Mouse (Mus musculus): ENCODE measurements at regions not wholly inside any gene's neighbourhood (a gene's known extent, or its start where the extent isn't known, plus 50 kb on each side); places are given as distances from the start of the nearest gene placed in this dataset.

DNA sequence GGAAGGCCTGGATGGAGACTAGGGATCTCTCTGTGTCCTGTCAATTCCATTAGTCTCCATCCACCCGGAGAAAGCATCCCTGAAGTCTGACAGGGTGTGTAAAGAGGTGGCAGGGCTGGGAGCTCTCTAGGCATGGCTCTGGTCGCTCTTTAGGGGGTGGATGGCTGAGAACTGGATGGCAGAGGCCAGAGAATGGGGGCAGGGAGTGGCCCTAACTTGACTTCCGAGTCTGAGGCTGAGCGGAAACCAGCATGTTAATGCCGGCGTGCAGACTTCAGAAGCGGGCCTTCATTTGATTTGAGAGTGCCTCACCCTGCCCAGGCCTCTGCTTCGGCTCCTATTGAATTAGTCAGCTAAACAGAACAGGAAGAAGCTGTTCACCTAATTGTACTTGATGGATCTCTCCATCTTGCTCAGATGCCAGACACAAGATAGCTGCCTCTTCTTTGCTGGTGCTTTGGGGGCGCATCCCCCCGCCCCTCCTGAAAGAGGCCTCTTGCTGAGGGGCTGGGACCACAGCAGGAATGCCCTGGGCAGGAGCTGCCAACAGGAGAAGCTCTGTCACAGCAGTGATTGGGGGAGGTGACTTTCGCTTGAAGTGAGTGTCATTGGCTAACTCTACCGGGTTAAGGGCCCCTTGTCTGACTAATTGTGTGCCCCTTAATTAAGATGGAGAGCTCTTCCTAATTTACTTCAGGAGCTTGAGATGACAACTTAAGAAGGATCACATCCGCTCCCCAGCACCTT lies 104.2 kb downstream of the Bms1 start:
- 39% methylated on average over 13 of the region's 13 CpGs for WGBS
- no peak for ATAC-seq

DNA sequence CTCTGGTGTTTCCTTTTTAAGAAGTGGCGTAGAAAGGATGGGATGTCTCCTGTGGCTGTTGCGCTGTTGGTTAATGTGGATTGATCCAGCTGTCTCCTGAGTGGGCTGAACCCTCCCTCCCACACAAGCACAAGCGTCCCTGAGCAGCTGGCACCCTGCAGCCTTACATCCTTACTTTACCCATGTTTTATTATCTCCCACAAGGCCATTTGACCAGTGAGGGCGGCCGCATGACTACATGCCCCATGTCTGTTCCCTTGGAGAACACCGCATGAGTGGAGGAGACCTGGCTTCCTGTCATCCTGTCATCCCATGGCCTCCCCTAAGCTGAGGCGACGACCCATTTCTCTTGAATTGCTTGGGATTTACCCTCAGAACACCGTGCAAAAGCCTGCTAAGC lies 108.2 kb downstream of the Bms1 start:
- H3K27me3 ChIP-seq (ENCODE audit: control insufficient read depth, insufficient read depth, low read depth, low read length), result no peaks in the 10 kb centered on the region
- WGBS, result 73% methylated on average over 9 of the region's 9 CpGs
- no peaks in the 10 kb centered on the region for H3K4me1 ChIP-seq (ENCODE audit: control insufficient read depth, insufficient read depth, low read length)
- ATAC-seq, result no peak
- no peak overlapping the region for H3K4me2 ChIP-seq (ENCODE audit: low read length)
- no peak overlapping the region for H3K4me3 ChIP-seq (ENCODE audit: low read depth, low read length)
- no peaks in the 10 kb centered on the region for H3K9me3 ChIP-seq (replicated peaks; ENCODE audit: control insufficient read depth, low read length, poor library complexity, severe bottlenecking)
- H3K9ac ChIP-seq (ENCODE audit: low read depth, low read length), result no peak overlapping the region
- no peak overlapping the region for H3K27ac ChIP-seq (ENCODE audit: low read length)
- no peaks in the 10 kb centered on the region for H3K36me3 ChIP-seq (ENCODE audit: control insufficient read depth, insufficient read depth, low read length)

More for the DNA sequence above, 104.2 kb downstream of the Bms1 start:
- H3K9ac ChIP-seq (ENCODE audit: low read depth, low read length), result no peak overlapping the region
- no peak overlapping the region for H3K4me3 ChIP-seq (ENCODE audit: low read depth, low read length)
- H3K9me3 ChIP-seq (replicated peaks; ENCODE audit: control insufficient read depth, low read length, poor library complexity, severe bottlenecking), result no peaks in the 10 kb centered on the region
- no peaks in the 10 kb centered on the region for H3K4me1 ChIP-seq (ENCODE audit: control insufficient read depth, insufficient read depth, low read length)
- H3K36me3 ChIP-seq (ENCODE audit: control insufficient read depth, insufficient read depth, low read length), result no peaks in the 10 kb centered on the region
- H3K27me3 ChIP-seq (ENCODE audit: control insufficient read depth, insufficient read depth, low read depth, low read length), result no peaks in the 10 kb centered on the region
- no peak overlapping the region for H3K27ac ChIP-seq (ENCODE audit: low read length)
- H3K4me2 ChIP-seq (ENCODE audit: low read length), result no peak overlapping the region

DNA sequence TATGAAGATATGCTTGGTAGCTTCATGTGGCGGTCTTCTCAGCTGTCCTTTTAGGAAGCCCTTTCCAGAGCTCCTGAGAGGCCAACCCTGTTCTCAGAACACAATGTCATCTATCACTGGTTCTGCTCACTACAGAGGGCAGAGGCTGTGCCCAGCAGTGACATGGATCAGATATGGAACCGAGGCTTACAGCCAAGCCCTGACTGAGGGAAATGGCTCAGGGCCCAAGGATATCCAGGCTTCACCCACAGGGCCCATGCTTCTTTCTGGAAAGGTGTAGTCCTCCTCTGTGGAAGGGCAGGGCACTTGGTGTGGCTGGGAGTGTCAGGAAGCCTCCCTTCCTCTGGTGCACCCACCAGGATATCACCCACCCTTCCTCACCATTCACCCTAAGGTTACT lies 109.4 kb downstream of the Bms1 start:
- ATAC-seq, result no peak
- Histone ChIP-seq H3K4me3 (ENCODE audit: low read depth, low read length) (no peak overlapping the region), H3K4me1 (ENCODE audit: control insufficient read depth, insufficient read depth, low read length) (no peaks in the 10 kb centered on the region), H3K27ac (ENCODE audit: low read length) (no peak overlapping the region), H3K36me3 (ENCODE audit: control insufficient read depth, insufficient read depth, low read length) (no peaks in the 10 kb centered on the region), H3K27me3 (ENCODE audit: control insufficient read depth, insufficient read depth, low read depth, low read length) (no peaks in the 10 kb centered on the region), H3K9ac (ENCODE audit: low read depth, low read length) (no peak overlapping the region), H3K4me2 (ENCODE audit: low read length) (no peak overlapping the region), H3K9me3 (replicated peaks; ENCODE audit: control insufficient read depth, low read length, poor library complexity, severe bottlenecking) (no peaks in the 10 kb centered on the region)
- WGBS, result 78% methylated on average over 2 of the region's 2 CpGs

DNA sequence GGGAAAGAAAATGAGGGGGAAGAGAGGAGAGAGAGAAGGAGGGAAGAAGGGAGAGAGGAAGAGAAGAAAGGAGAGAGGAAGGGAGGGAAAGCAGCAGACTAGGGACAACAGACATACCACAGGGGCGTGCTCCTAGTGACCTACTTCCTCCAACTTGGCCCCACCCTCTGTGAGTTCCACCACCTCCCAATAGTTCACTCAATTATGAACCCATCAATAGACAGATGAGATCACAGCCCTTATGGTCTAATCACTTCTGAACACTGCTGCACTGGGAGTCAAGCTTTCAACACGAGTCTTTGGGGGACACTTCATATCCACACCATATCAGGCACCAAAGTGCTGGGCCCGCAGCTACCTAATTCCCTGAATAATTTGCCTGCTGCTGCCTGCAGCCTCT lies 110.7 kb downstream of the Bms1 start:
- H3K4me2 ChIP-seq (ENCODE audit: low read length), result no peak overlapping the region
- no peaks in the 10 kb centered on the region for H3K4me1 ChIP-seq (ENCODE audit: control insufficient read depth, insufficient read depth, low read length)
- no peak overlapping the region for H3K9ac ChIP-seq (ENCODE audit: low read depth, low read length)
- no peaks in the 10 kb centered on the region for H3K9me3 ChIP-seq (replicated peaks; ENCODE audit: control insufficient read depth, low read length, poor library complexity, severe bottlenecking)
- H3K36me3 ChIP-seq (ENCODE audit: control insufficient read depth, insufficient read depth, low read length), result no peaks in the 10 kb centered on the region
- no peak overlapping the region for H3K27ac ChIP-seq (ENCODE audit: low read length)
- no peaks in the 10 kb centered on the region for H3K27me3 ChIP-seq (ENCODE audit: control insufficient read depth, insufficient read depth, low read depth, low read length)
- no peak overlapping the region for H3K4me3 ChIP-seq (ENCODE audit: low read depth, low read length)
- 73% methylated on average over 3 of the region's 3 CpGs for WGBS
- ATAC-seq, result no peak

DNA sequence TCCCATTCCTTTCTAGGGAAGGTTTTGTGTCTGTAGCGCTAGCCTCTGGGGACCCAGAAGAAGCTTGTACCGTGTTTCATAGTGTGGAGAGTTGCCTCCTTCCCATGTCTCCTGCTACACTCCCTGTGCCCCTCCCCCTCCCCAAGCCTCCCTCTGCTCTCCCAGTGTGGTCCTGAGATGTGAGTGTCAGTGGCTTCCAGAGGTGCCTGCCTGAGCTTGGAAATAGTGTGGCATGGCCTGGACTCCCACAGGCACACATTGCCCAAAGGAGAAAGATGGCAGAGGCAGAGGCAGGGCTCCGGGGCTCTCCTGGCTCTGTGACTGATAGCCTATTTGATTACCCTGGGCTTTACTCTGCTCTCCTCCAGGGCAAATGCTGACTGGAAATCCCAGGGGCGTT lies 110.0 kb upstream of the Ret start:
- no peak for ATAC-seq
- H3K36me3 ChIP-seq (ENCODE audit: control insufficient read depth, insufficient read depth, low read length), result no peaks in the 10 kb centered on the region
- H3K27me3 ChIP-seq (ENCODE audit: control insufficient read depth, insufficient read depth, low read depth, low read length), result no peaks in the 10 kb centered on the region
- no peak overlapping the region for H3K9ac ChIP-seq (ENCODE audit: low read depth, low read length)
- no peak overlapping the region for H3K4me2 ChIP-seq (ENCODE audit: low read length)
- WGBS, result 52% methylated on average over 4 of the region's 4 CpGs
- no peak overlapping the region for H3K27ac ChIP-seq (ENCODE audit: low read length)
- no peaks in the 10 kb centered on the region for H3K9me3 ChIP-seq (replicated peaks; ENCODE audit: control insufficient read depth, low read length, poor library complexity, severe bottlenecking)
- H3K4me3 ChIP-seq (ENCODE audit: low read depth, low read length), result no peak overlapping the region
- H3K4me1 ChIP-seq (ENCODE audit: control insufficient read depth, insufficient read depth, low read length), result no peaks in the 10 kb centered on the region

DNA sequence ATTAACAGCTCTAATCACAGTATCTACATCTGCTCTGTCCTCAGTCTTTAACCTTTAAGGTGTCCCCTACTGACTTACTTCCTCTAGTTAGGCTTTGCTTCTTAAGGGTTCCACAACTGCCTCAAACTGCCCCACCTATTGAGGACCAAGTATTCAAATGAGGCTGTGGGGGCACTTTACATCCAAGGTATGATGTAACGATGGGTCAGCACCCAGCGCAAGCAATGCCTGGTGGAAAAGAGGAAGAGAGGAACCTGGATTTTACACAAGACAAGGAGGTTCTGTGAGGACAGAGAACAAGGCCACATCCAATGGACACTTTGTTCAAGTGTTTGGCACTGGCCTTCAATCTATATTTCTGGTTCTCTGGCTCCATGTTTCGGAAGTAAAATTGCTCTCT lies 107.7 kb upstream of the Ret start:
- Histone ChIP-seq H3K27ac (ENCODE audit: low read length) (no peak overlapping the region), H3K36me3 (ENCODE audit: control insufficient read depth, insufficient read depth, low read length) (no peaks in the 10 kb centered on the region), H3K9me3 (replicated peaks; ENCODE audit: control insufficient read depth, low read length, poor library complexity, severe bottlenecking) (no peaks in the 10 kb centered on the region), H3K9ac (ENCODE audit: low read depth, low read length) (no peak overlapping the region), H3K4me1 (ENCODE audit: control insufficient read depth, insufficient read depth, low read length) (peaks cover 5% of the 10 kb centered on the region; the same call in 1 of the 2 replicates), H3K4me3 (ENCODE audit: low read depth, low read length) (no peak overlapping the region), H3K27me3 (ENCODE audit: control insufficient read depth, insufficient read depth, low read depth, low read length) (no peaks in the 10 kb centered on the region), H3K4me2 (ENCODE audit: low read length) (no peak overlapping the region)
- WGBS, result 90% methylated on average over 3 of the region's 3 CpGs
- no peak for ATAC-seq

DNA sequence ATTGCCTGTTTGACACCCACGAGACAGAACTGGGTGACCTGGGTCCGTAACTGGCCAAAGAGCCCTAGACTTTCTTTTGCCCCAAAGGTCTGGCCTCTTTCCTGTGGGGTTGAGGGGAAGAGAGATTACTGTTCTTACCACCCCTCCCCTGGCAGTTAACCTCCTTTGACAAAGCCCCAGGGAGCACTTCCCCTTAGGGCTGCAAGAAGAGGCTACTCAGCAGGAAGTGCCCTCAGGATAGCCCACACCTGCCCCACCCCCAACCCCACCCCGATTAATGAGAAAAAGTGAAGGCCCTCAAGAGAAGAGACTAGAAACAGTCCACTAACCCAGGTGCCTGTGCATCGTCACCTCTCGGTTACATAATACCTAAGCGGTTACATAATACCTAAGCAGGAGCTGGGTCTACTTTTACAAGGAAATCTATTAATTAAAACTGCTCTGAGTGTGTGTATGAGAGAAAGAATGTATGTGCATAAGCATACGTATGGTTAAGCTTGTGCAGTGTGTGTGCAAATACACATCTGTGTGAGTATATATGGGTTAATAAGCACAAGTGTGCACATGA lies 105.3 kb upstream of the Ret start:
- Histone ChIP-seq H3K36me3 (ENCODE audit: control insufficient read depth, insufficient read depth, low read length) (no peaks in the 10 kb centered on the region), H3K4me3 (ENCODE audit: low read depth, low read length) (no peak overlapping the region), H3K4me2 (ENCODE audit: low read length) (no peak overlapping the region), H3K27me3 (ENCODE audit: control insufficient read depth, insufficient read depth, low read depth, low read length) (no peaks in the 10 kb centered on the region), H3K27ac (ENCODE audit: low read length) (no peak overlapping the region), H3K9ac (ENCODE audit: low read depth, low read length) (no peak overlapping the region), H3K4me1 (ENCODE audit: control insufficient read depth, insufficient read depth, low read length) (peaks cover 5% of the 10 kb centered on the region; the same call in 1 of the 2 replicates), H3K9me3 (replicated peaks; ENCODE audit: control insufficient read depth, low read length, poor library complexity, severe bottlenecking) (no peaks in the 10 kb centered on the region)
- 53% methylated on average over 7 of the region's 7 CpGs for WGBS
- no peak for ATAC-seq

DNA sequence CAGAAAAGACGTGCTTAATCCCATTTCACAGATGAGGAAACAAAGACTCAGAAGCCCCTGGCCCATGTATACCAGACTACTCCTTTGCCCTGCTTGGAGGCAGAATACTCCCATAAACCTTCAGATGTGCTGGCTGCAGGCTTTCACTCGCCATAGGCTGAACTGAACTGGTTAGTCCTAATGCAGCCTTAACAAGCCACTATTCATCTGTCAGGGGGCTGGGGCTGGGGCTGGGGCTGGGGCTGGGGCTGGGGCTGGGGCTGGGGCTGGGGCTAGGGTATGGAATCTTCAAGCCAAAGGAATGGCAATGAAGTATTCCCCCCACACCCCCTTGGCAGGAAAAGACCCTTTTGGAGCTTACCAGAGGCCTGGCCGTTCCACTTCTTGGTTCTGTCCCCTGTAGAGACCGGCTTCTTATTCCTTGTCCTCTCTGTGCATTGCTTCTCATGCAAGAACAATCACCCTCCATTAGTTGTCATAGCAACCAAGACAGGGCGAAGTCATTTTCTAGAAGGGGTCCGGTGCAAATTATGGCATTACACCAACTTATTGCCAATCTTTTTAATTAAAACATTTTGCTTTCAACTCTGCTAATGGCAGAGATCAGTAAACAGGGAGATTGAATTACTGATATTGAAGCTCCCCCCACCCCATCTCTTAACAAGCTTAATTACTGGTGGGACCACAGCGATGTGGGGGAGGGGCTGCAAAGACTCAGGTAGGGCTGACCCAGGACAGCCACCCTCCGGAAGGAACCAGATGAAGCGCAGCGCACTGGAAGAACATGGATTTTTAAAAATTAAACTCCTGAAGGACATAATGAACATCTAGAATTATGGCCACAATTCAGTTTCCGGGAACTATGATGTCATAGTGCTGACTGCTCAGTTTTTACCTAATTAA lies 104.6 kb upstream of the Ret start:
- H3K9ac ChIP-seq (ENCODE audit: low read depth, low read length), result no peak overlapping the region
- no peak overlapping the region for H3K4me3 ChIP-seq (ENCODE audit: low read depth, low read length)
- peak overlapping the region; percentile 37; the same call in 1 of the 2 replicates for H3K27ac ChIP-seq (ENCODE audit: low read length)
- H3K36me3 ChIP-seq (ENCODE audit: control insufficient read depth, insufficient read depth, low read length), result no peaks in the 10 kb centered on the region
- whole genome bisulfite sequencing, result 34% methylated on average over 11 of the region's 11 CpGs
- no peak overlapping the region for H3K4me2 ChIP-seq (ENCODE audit: low read length)
- peak; percentile 81 for ATAC-seq
- H3K9me3 ChIP-seq (replicated peaks; ENCODE audit: control insufficient read depth, low read length, poor library complexity, severe bottlenecking), result no peaks in the 10 kb centered on the region
- H3K27me3 ChIP-seq (ENCODE audit: control insufficient read depth, insufficient read depth, low read depth, low read length), result no peaks in the 10 kb centered on the region
- H3K4me1 ChIP-seq (ENCODE audit: control insufficient read depth, insufficient read depth, low read length), result peaks cover 5% of the 10 kb centered on the region; the same call in 1 of the 2 replicates

DNA sequence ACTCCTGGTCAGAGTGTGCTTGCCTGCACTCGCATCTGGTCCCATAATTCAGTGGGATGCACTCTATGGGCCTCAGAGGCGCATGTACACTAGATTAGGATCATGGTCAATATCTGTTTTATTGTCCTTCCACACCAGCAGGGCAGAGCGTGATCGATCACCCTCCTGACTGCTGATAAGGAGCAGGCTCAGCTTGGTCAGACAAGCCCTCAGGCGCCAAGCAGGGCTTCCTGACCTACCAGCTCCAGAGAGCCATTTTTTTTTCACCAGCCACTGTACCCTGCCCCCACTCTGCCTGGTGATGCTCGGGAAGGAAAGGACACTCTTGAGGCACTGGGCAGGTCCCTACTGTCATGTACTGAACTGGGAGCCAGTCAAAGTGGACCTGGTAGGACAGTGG lies 103.3 kb upstream of the Ret start:
- H3K9me3 ChIP-seq (replicated peaks; ENCODE audit: control insufficient read depth, low read length, poor library complexity, severe bottlenecking), result no peaks in the 10 kb centered on the region

More for the DNA sequence above, 103.3 kb upstream of the Ret start:
- Histone ChIP-seq H3K4me3 (ENCODE audit: low read depth, low read length) (no peak overlapping the region), H3K4me2 (ENCODE audit: low read length) (no peak overlapping the region), H3K9ac (ENCODE audit: low read depth, low read length) (no peak overlapping the region), H3K27me3 (ENCODE audit: control insufficient read depth, insufficient read depth, low read depth, low read length) (no peaks in the 10 kb centered on the region), H3K36me3 (ENCODE audit: control insufficient read depth, insufficient read depth, low read length) (no peaks in the 10 kb centered on the region), H3K4me1 (ENCODE audit: control insufficient read depth, insufficient read depth, low read length) (peaks cover 5% of the 10 kb centered on the region; the same call in 1 of the 2 replicates), H3K27ac (ENCODE audit: low read length) (no peak overlapping the region)
- ATAC-seq, result no peak
- WGBS, result 88% methylated on average over 6 of the region's 6 CpGs
